ENCODE assay signal across 23 mouse cellular contexts in the genomic region with DNA sequence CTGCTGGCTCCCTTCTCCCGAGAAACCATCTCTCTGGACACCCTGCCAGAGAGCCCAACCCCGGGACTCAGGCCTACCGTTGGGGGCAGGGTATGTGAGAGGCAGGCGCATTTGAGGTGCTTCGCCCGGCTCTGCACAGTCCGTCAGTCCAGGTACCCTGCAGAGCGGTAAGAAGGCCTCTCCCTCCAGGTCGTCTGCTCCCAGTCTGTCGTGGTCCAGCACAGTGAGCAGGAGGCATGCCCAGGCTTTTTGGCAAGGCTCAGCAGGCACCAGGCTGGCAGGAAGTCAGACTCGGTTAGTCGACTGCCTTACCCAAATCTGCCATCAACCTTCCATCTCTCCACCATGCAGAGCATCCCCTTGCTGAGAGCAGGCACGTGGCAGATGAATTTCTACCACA. TPM values are rescaled to one million over a fixed set of nuclear protein-coding genes. Genes with fewer than 3 reads are reported as not detected.
DNase-seq lines count a peak whose midpoint lies in the region; ATAC-seq and TF ChIP-seq lines count a peak whose summit lies in the region.
"Had no signal": no experiment of that assay in that cellular context is flagged by ENCODE, and none has a peak within 500 bp of the region (broad histone marks: within the 10 kb centered on the region; RNA-seq: fewer than 3 reads in every experiment).

No protein-coding gene starts in this region.

- H3K4me2 ChIP-seq in embryonic facial prominence, embryonic 13.5 days = no peak overlapping the region
- H3K4me2 ChIP-seq: liver, embryonic 11.5 days; midbrain, embryonic 12.5 days; neural tube, embryonic 12.5 days had no signal

- no peak overlapping the region for H3K4me3 ChIP-seq in layer of hippocampus, adult 2 months
- no peak overlapping the region for H3K4me3 ChIP-seq in embryonic facial prominence, embryonic 13.5 days
- H3K4me3 ChIP-seq: erythroblast, embryonic 14.5 days; gastrocnemius, adult 2 months; heart, embryonic 10.5 days; left cerebral cortex, adult 2 months; midbrain, embryonic 12.5 days; neural tube, embryonic 12.5 days had no signal

- whole genome bisulfite sequencing in embryonic facial prominence, embryonic 13.5 days = 74% methylated on average over 13 of the region's 13 CpGs

- H3K27ac ChIP-seq in layer of hippocampus, adult 2 months = peak overlapping the region; percentile 90
- H3K27ac ChIP-seq in embryonic facial prominence, embryonic 13.5 days = peak overlapping the region; percentile 28; the same call in 1 of the 2 replicates
- H3K27ac ChIP-seq: gastrocnemius, adult 2 months; left cerebral cortex, adult 2 months; midbrain, embryonic 12.5 days; neural tube, embryonic 12.5 days had no signal

- ATAC-seq in embryonic facial prominence, embryonic 13.5 days (ENCODE audit: insufficient number of reproducible peaks, insufficient read depth, low FRiP score, low TSS enrichment, low read depth) = no peak
- no peak for ATAC-seq in megakaryocyte progenitor cell, adult 5-6 weeks (replicated peaks; ENCODE audit: poor library complexity)
- ATAC-seq in erythroid progenitor cell, adult 5-6 weeks (replicated peaks; ENCODE audit: low FRiP score, poor library complexity, severe bottlenecking) = no peak
- ATAC-seq: lung, postnatal 0 days; Patski had no signal

- H3K27me3 ChIP-seq in embryonic facial prominence, embryonic 13.5 days = no peaks in the 10 kb centered on the region
- H3K27me3 ChIP-seq: CH12.LX; neural tube, embryonic 12.5 days; Patski had no signal

- H3K4me1 ChIP-seq in embryonic facial prominence, embryonic 13.5 days = 0 out of 2 replicates have a peak, but pooled peaks cover 3% of the 10 kb centered on the region
- H3K4me1 ChIP-seq: midbrain, embryonic 12.5 days; neural tube, embryonic 12.5 days had no signal

- TF ChIP-seq CTCF in layer of hippocampus, adult 2 months (conservative IDR thresholded peaks at IDR 0.05) = no peak

- peak overlapping the region; percentile 6; the same call in 1 of the 2 replicates for H3K9ac ChIP-seq in embryonic facial prominence, embryonic 13.5 days
- H3K9ac ChIP-seq: midbrain, embryonic 12.5 days; neural tube, embryonic 12.5 days had no signal

- peaks cover 40% of the 10 kb centered on the region for H3K36me3 ChIP-seq in embryonic facial prominence, embryonic 13.5 days

- H3K9me3 ChIP-seq in embryonic facial prominence, embryonic 13.5 days = no peaks in the 10 kb centered on the region
- H3K9me3 ChIP-seq: heart, embryonic 10.5 days; midbrain, embryonic 12.5 days; neural tube, embryonic 12.5 days had no signal

- DNase-seq in adrenal gland, postnatal 14 days = peak; percentile 29
- DNase-seq in adrenal gland, postnatal 25 days = no peak
- peak in 1 of 2 experiments; percentile 53 for DNase-seq in layer of hippocampus, adult 2 months (ENCODE audit: low spot score in 2 of 2)
- no peak for DNase-seq in layer of hippocampus, adult 9-10 months (ENCODE audit: low spot score)
- DNase-seq in cerebellum, adult 18-20 months = peak; percentile 94 to 98
- DNase-seq: embryo, embryonic 11 days; gastrocnemius, adult 2 months; heart, postnatal 36 days; kidney, adult 11 months; kidney, postnatal 4 days; thymus, adult 2 months had no signal

RNA-seq across cellular contexts. Expression of gene Unc13d, which starts 14.2 kb away (rescaled TPM):
- 0.74 and 4.0 TPM in 2 replicates for total RNA-seq in adrenal gland, postnatal 14 days (2021)
- total RNA-seq in adrenal gland, postnatal 25 days (2021) = 0.24 and 0.79 TPM in 2 replicates
- total RNA-seq in layer of hippocampus, adult 2 months (2021) = 1 to 10 TPM; 1.3 to 2.1 TPM
- polyA plus RNA-seq in embryonic facial prominence, embryonic 13.5 days (2015; fragmentation: Nextera tagmentation; extraction: Ambion mirVana) = 2.7 and 2.9 TPM in 2 replicates
- total RNA-seq in megakaryocyte progenitor cell, adult 5-6 weeks (2015) = 13.6 and 15.8 TPM in 2 replicates
- total RNA-seq in megakaryocyte progenitor cell, adult 5-6 weeks (2017) = 15.5 and 26.1 TPM in 2 replicates
- 2.5 and 6.5 TPM in 2 replicates for total RNA-seq in erythroid progenitor cell, adult 5-6 weeks (2015; ENCODE audit: low replicate concordance)
- total RNA-seq in erythroid progenitor cell, adult 5-6 weeks (2017; ENCODE audit: low replicate concordance) = 1.9 and 2.1 TPM in 2 replicates

RNA-seq across cellular contexts. Expression of gene Wbp2, which starts 23.2 kb away (rescaled TPM):
- 121 and 127 TPM in 2 replicates for total RNA-seq in adrenal gland, postnatal 14 days (2021)
- 189 and 195 TPM in 2 replicates for total RNA-seq in adrenal gland, postnatal 25 days (2021)
- 100 to 1,000 TPM; 417 to 440 TPM for total RNA-seq in layer of hippocampus, adult 2 months (2021)
- 48.8 and 52.0 TPM in 2 replicates for polyA plus RNA-seq in embryonic facial prominence, embryonic 13.5 days (2015; fragmentation: Nextera tagmentation; extraction: Ambion mirVana)
- total RNA-seq in megakaryocyte progenitor cell, adult 5-6 weeks (2015) = 42.4 and 56.5 TPM in 2 replicates
- 15.6 and 22.8 TPM in 2 replicates for total RNA-seq in megakaryocyte progenitor cell, adult 5-6 weeks (2017)
- 114 and 127 TPM in 2 replicates for total RNA-seq in erythroid progenitor cell, adult 5-6 weeks (2015; ENCODE audit: low replicate concordance)
- total RNA-seq in erythroid progenitor cell, adult 5-6 weeks (2017; ENCODE audit: low replicate concordance) = 43.8 and 56.9 TPM in 2 replicates

RNA-seq across cellular contexts. Expression of gene Unk, which starts 33.4 kb away (rescaled TPM):
- total RNA-seq in adrenal gland, postnatal 14 days (2021) = 20.6 and 24.4 TPM in 2 replicates
- 25.8 and 27.4 TPM in 2 replicates for total RNA-seq in adrenal gland, postnatal 25 days (2021)
- total RNA-seq in layer of hippocampus, adult 2 months (2021) = 10 to 100 TPM; 26.3 to 30.8 TPM
- polyA plus RNA-seq in embryonic facial prominence, embryonic 13.5 days (2015; fragmentation: Nextera tagmentation; extraction: Ambion mirVana) = 40.7 and 44.9 TPM in 2 replicates
- 13.7 and 15.3 TPM in 2 replicates for total RNA-seq in megakaryocyte progenitor cell, adult 5-6 weeks (2015)
- total RNA-seq in megakaryocyte progenitor cell, adult 5-6 weeks (2017) = 14.2 and 18.7 TPM in 2 replicates
- total RNA-seq in erythroid progenitor cell, adult 5-6 weeks (2015; ENCODE audit: low replicate concordance) = 12.2 and 15.1 TPM in 2 replicates
- 24.3 and 29.4 TPM in 2 replicates for total RNA-seq in erythroid progenitor cell, adult 5-6 weeks (2017; ENCODE audit: low replicate concordance)

RNA-seq across cellular contexts. Expression of gene H3f3b, which starts 35.8 kb away (rescaled TPM):
- total RNA-seq in adrenal gland, postnatal 14 days (2021) = 340 and 347 TPM in 2 replicates
- total RNA-seq in adrenal gland, postnatal 25 days (2021) = 265 and 377 TPM in 2 replicates
- total RNA-seq in layer of hippocampus, adult 2 months (2021) = 100 to 1,000 TPM; 285 to 322 TPM
- 2,264 and 2,363 TPM in 2 replicates for polyA plus RNA-seq in embryonic facial prominence, embryonic 13.5 days (2015; fragmentation: Nextera tagmentation; extraction: Ambion mirVana)
- 714 and 817 TPM in 2 replicates for total RNA-seq in megakaryocyte progenitor cell, adult 5-6 weeks (2015)
- total RNA-seq in megakaryocyte progenitor cell, adult 5-6 weeks (2017) = 751 and 801 TPM in 2 replicates
- total RNA-seq in erythroid progenitor cell, adult 5-6 weeks (2015; ENCODE audit: low replicate concordance) = 711 and 715 TPM in 2 replicates
- 555 and 685 TPM in 2 replicates for total RNA-seq in erythroid progenitor cell, adult 5-6 weeks (2017; ENCODE audit: low replicate concordance)

RNA-seq across cellular contexts. Expression of gene Galk1, which starts 51.0 kb away (rescaled TPM):
- total RNA-seq in adrenal gland, postnatal 14 days (2021) = 41.5 and 51.9 TPM in 2 replicates
- total RNA-seq in adrenal gland, postnatal 25 days (2021) = 31.8 and 49.7 TPM in 2 replicates
- 10 to 100 TPM; 13.3 to 13.5 TPM for total RNA-seq in layer of hippocampus, adult 2 months (2021)
- polyA plus RNA-seq in embryonic facial prominence, embryonic 13.5 days (2015; fragmentation: Nextera tagmentation; extraction: Ambion mirVana) = 169 and 189 TPM in 2 replicates
- 29.4 and 29.8 TPM in 2 replicates for total RNA-seq in megakaryocyte progenitor cell, adult 5-6 weeks (2015)
- 46.5 and 52.7 TPM in 2 replicates for total RNA-seq in megakaryocyte progenitor cell, adult 5-6 weeks (2017)
- 3.4 TPM in 1 of 2 replicates, not detected in the other for total RNA-seq in erythroid progenitor cell, adult 5-6 weeks (2015; ENCODE audit: low replicate concordance)
- total RNA-seq in erythroid progenitor cell, adult 5-6 weeks (2017; ENCODE audit: low replicate concordance) = 1.3 and 5.1 TPM in 2 replicates

Comparison
In these comparisons a context has a peak if more than half of its experiments do, and no peak if none do; other contexts are left out.
1. DNase-seq: peak in adrenal gland, postnatal 14 days (single experiment) and cerebellum, adult 18-20 months (2 of 2); none in adrenal gland, postnatal 25 days (single experiment) and layer of hippocampus, adult 9-10 months (single experiment).